Mouse (Mus musculus) CH12.LX (cell line): ENCODE results near the gene D630045J12Rik.

ENCODE experiments used
- CTCF ChIP-seq, 2 experiments: IDR thresholded peaks in 1 of 2; conservative IDR thresholded peaks in 1 of 2; 2 replicates each; pipeline ENCODE4 v1.5.1; 2011 to 2012; ENCODE audit warnings: low read depth in 2 of 2, low read length in 2 of 2, improper control_type of control experiment in 1 of 2, inconsistent platforms in 1 of 2, mild to moderate bottlenecking in 1 of 2, moderate library complexity in 1 of 2
- EP300 ChIP-seq: IDR thresholded peaks from 2 replicates; pipeline ENCODE4 v1.6.1; 2011; ENCODE audit warnings: low read length, improper control_type of control experiment
- MAZ ChIP-seq: IDR thresholded peaks from 2 replicates; pipeline ENCODE4 v1.6.1; 2012; ENCODE audit warnings: low read depth, mild to moderate bottlenecking, inconsistent platforms, low read length, improper control_type of control experiment, moderate library complexity
- POLR2A ChIP-seq: IDR thresholded peaks from 2 replicates; pipeline ENCODE4 v1.6.1; 2011; ENCODE audit warnings: low read depth, mild to moderate bottlenecking, improper control_type of control experiment, low read length
- UBTF ChIP-seq: IDR thresholded peaks from 2 replicates; pipeline ENCODE4 v1.6.1; 2012; ENCODE audit warnings: low read depth, mild to moderate bottlenecking, inconsistent platforms, low read length, improper control_type of control experiment, moderate library complexity

GRCm38 (mm10) chr6:38108449-38108848 lies 145.4 kb downstream of the D630045J12Rik start:
- TF ChIP-seq POLR2A (no peak), UBTF (no peak), CTCF (conservative IDR thresholded peaks at IDR 0.05 in 1 of 2, IDR thresholded peaks at IDR 0.05 in 1 of 2; ENCODE audit: low read depth in 2 of 2, low read length in 2 of 2) (no peak), MAZ (no peak), EP300 (no peak)
